Mouse (Mus musculus): ENCODE measurements around the gene Rps6ka1. TPM values are rescaled to one million over a fixed set of nuclear protein-coding genes. Genes with fewer than 3 reads are reported as not detected.
"Not testable (repeated sequence)": the region's sequence is repeated elsewhere in the genome, so short reads cannot be mapped to it uniquely, and the experiment has no call there.

Rps6ka1 gene
- 20.9 and 23.1 TPM in 2 replicates for polyA plus RNA-seq (2014; fragmentation: Nextera tagmentation; extraction: Ambion mirVana)

GRCm38 (mm10) chr4:133887672-133888453, at the start of gene Rps6ka1:
TSS of gene Rps6ka1 (minus strand) at chr4:133887797.
- H3K27ac ChIP-seq (ENCODE audit: low read depth, low read length), result peak within 1 kb of the TSS; percentile 83
- WGBS (ENCODE audit: insufficient replicate concordance), result under 1% methylated on average over 61 of the region's 61 CpGs
- peak within 1 kb of the TSS; percentile 72 for H3K4me3 ChIP-seq (ENCODE audit: low read depth, low read length)
- ATAC-seq (replicated peaks; ENCODE audit: insufficient number of reproducible peaks, low FRiP score, low TSS enrichment), result peak; percentile 70
- no peaks in the 10 kb centered on the region for H3K36me3 ChIP-seq (ENCODE audit: control insufficient read depth, insufficient read depth, low read length)
- peak within 1 kb of the TSS; percentile 97 for H3K4me2 ChIP-seq
- peak within 1 kb of the TSS; percentile 77 for H3K9ac ChIP-seq (ENCODE audit: low read depth, low read length)
- no peaks in the 10 kb centered on the region for H3K27me3 ChIP-seq (ENCODE audit: control insufficient read depth, insufficient read depth, low read length)
- no peaks in the 10 kb centered on the region for H3K9me3 ChIP-seq (replicated peaks; ENCODE audit: control insufficient read depth, low read length)
- H3K4me1 ChIP-seq (ENCODE audit: control insufficient read depth, insufficient read depth, low read length), result peaks cover 15% of the 10 kb centered on the region

- Histone ChIP-seq H3K9me3 (replicated peaks; ENCODE audit: control insufficient read depth, low read length) (no peaks in the 10 kb centered on the region), H3K4me2 (no peak overlapping the region), H3K9ac (ENCODE audit: low read depth, low read length) (no peak overlapping the region), H3K36me3 (ENCODE audit: control insufficient read depth, insufficient read depth, low read length) (no peaks in the 10 kb centered on the region), H3K4me3 (ENCODE audit: low read depth, low read length) (no peak overlapping the region), H3K27me3 (ENCODE audit: control insufficient read depth, insufficient read depth, low read length) (no peaks in the 10 kb centered on the region), H3K4me1 (ENCODE audit: control insufficient read depth, insufficient read depth, low read length) (peaks cover 3% of the 10 kb centered on the region; the same call in 1 of the 2 replicates), H3K27ac (ENCODE audit: low read depth, low read length) (no peak overlapping the region)
- no peak for ATAC-seq (replicated peaks; ENCODE audit: insufficient number of reproducible peaks, low FRiP score, low TSS enrichment)
- WGBS (ENCODE audit: insufficient replicate concordance), result 66% methylated on average over 3 of the region's 3 CpGs
These were observed 44.2 kb upstream of the Rps6ka1 start for GRCm38 (mm10) chr4:133931785-133932184.

- WGBS (ENCODE audit: insufficient replicate concordance), result 14% methylated on average over 10 of the region's 10 CpGs
- no peak overlapping the region for H3K9ac ChIP-seq (ENCODE audit: low read depth, low read length)
- H3K36me3 ChIP-seq (ENCODE audit: control insufficient read depth, insufficient read depth, low read length), result no peaks in the 10 kb centered on the region
- no peak overlapping the region for H3K27ac ChIP-seq (ENCODE audit: low read depth, low read length)
- H3K4me1 ChIP-seq (ENCODE audit: control insufficient read depth, insufficient read depth, low read length), result peaks cover 3% of the 10 kb centered on the region; the same call in 1 of the 2 replicates
- no peaks in the 10 kb centered on the region for H3K27me3 ChIP-seq (ENCODE audit: control insufficient read depth, insufficient read depth, low read length)
- no peaks in the 10 kb centered on the region for H3K9me3 ChIP-seq (replicated peaks; ENCODE audit: control insufficient read depth, low read length)
- H3K4me3 ChIP-seq (ENCODE audit: low read depth, low read length), result no peak overlapping the region
- ATAC-seq (replicated peaks; ENCODE audit: insufficient number of reproducible peaks, low FRiP score, low TSS enrichment), result 0 out of 2 replicates have a peak, but pooled peaks have one; percentile 14
- H3K4me2 ChIP-seq, result no peak overlapping the region
These were observed 43.8 kb upstream of the Rps6ka1 start for GRCm38 (mm10) chr4:133931349-133931748.

- Histone ChIP-seq H3K9ac (ENCODE audit: low read depth, low read length) (peak overlapping the region; percentile 34; the same call in 1 of the 2 replicates), H3K9me3 (replicated peaks; ENCODE audit: control insufficient read depth, low read length) (no peaks in the 10 kb centered on the region), H3K4me1 (ENCODE audit: control insufficient read depth, insufficient read depth, low read length) (peaks cover 3% of the 10 kb centered on the region; the same call in 1 of the 2 replicates), H3K4me2 (peak overlapping the region; percentile 2; the same call in 1 of the 2 replicates), H3K27ac (ENCODE audit: low read depth, low read length) (peak overlapping the region; percentile 70), H3K36me3 (ENCODE audit: control insufficient read depth, insufficient read depth, low read length) (no peaks in the 10 kb centered on the region), H3K4me3 (ENCODE audit: low read depth, low read length) (no peak overlapping the region), H3K27me3 (ENCODE audit: control insufficient read depth, insufficient read depth, low read length) (no peaks in the 10 kb centered on the region)
- 25% methylated on average over 7 of the region's 7 CpGs for WGBS (ENCODE audit: insufficient replicate concordance)
- no peak for ATAC-seq (replicated peaks; ENCODE audit: insufficient number of reproducible peaks, low FRiP score, low TSS enrichment)
These were observed 41.7 kb upstream of the Rps6ka1 start for GRCm38 (mm10) chr4:133929278-133929670.

- Histone ChIP-seq H3K36me3 (ENCODE audit: control insufficient read depth, insufficient read depth, low read length) (no peaks in the 10 kb centered on the region), H3K4me2 (peak overlapping the region; percentile 2; the same call in 1 of the 2 replicates), H3K9ac (ENCODE audit: low read depth, low read length) (peak overlapping the region; percentile 34; the same call in 1 of the 2 replicates), H3K27me3 (ENCODE audit: control insufficient read depth, insufficient read depth, low read length) (no peaks in the 10 kb centered on the region), H3K9me3 (replicated peaks; ENCODE audit: control insufficient read depth, low read length) (no peaks in the 10 kb centered on the region), H3K4me1 (ENCODE audit: control insufficient read depth, insufficient read depth, low read length) (peaks cover 3% of the 10 kb centered on the region; the same call in 1 of the 2 replicates), H3K4me3 (ENCODE audit: low read depth, low read length) (no peak overlapping the region), H3K27ac (ENCODE audit: low read depth, low read length) (peak overlapping the region; percentile 70)
- no peak for ATAC-seq (replicated peaks; ENCODE audit: insufficient number of reproducible peaks, low FRiP score, low TSS enrichment)
- whole genome bisulfite sequencing (ENCODE audit: insufficient replicate concordance), result 44% methylated on average over 15 of the region's 15 CpGs
These were observed 41.1 kb upstream of the Rps6ka1 start for GRCm38 (mm10) chr4:133928576-133929277.

- Histone ChIP-seq H3K4me1 (ENCODE audit: control insufficient read depth, insufficient read depth, low read length) (peaks cover 3% of the 10 kb centered on the region; the same call in 1 of the 2 replicates), H3K27me3 (ENCODE audit: control insufficient read depth, insufficient read depth, low read length) (no peaks in the 10 kb centered on the region), H3K36me3 (ENCODE audit: control insufficient read depth, insufficient read depth, low read length) (no peaks in the 10 kb centered on the region), H3K9me3 (replicated peaks; ENCODE audit: control insufficient read depth, low read length) (no peaks in the 10 kb centered on the region), H3K27ac (ENCODE audit: low read depth, low read length) (0 out of 2 replicates have a peak overlapping the region, but pooled peaks have one; percentile 29), H3K9ac (ENCODE audit: low read depth, low read length) (no peak overlapping the region), H3K4me3 (ENCODE audit: low read depth, low read length) (no peak overlapping the region), H3K4me2 (no peak overlapping the region)
- no peak for ATAC-seq (replicated peaks; ENCODE audit: insufficient number of reproducible peaks, low FRiP score, low TSS enrichment)
- 44% methylated on average over 4 of the region's 4 CpGs for WGBS (ENCODE audit: insufficient replicate concordance)
These were observed 37.6 kb upstream of the Rps6ka1 start for GRCm38 (mm10) chr4:133925204-133925603.

GRCm38 (mm10) chr4:133923743-133924142, 36.1 kb upstream of the Rps6ka1 start:
- no peak overlapping the region for H3K27ac ChIP-seq (ENCODE audit: low read depth, low read length)
- 92% methylated on average over 5 of the region's 5 CpGs for WGBS (ENCODE audit: insufficient replicate concordance)
- H3K9ac ChIP-seq (ENCODE audit: low read depth, low read length), result no peak overlapping the region
- no peak overlapping the region for H3K4me3 ChIP-seq (ENCODE audit: low read depth, low read length)
- H3K9me3 ChIP-seq (replicated peaks; ENCODE audit: control insufficient read depth, low read length), result no peaks in the 10 kb centered on the region
- no peak for ATAC-seq (replicated peaks; ENCODE audit: insufficient number of reproducible peaks, low FRiP score, low TSS enrichment)
- peaks cover 3% of the 10 kb centered on the region; the same call in 1 of the 2 replicates for H3K4me1 ChIP-seq (ENCODE audit: control insufficient read depth, insufficient read depth, low read length)
- no peak overlapping the region for H3K4me2 ChIP-seq
- H3K36me3 ChIP-seq (ENCODE audit: control insufficient read depth, insufficient read depth, low read length), result no peaks in the 10 kb centered on the region
- H3K27me3 ChIP-seq (ENCODE audit: control insufficient read depth, insufficient read depth, low read length), result no peaks in the 10 kb centered on the region

GRCm38 (mm10) chr4:133918093-133918825, 30.7 kb upstream of the Rps6ka1 start:
- not testable (repeated sequence) for H3K9me3 ChIP-seq (replicated peaks; ENCODE audit: control insufficient read depth, low read length); H3K4me3 ChIP-seq (ENCODE audit: low read depth, low read length); ATAC-seq (replicated peaks; ENCODE audit: insufficient number of reproducible peaks, low FRiP score, low TSS enrichment); H3K27me3 ChIP-seq (ENCODE audit: control insufficient read depth, insufficient read depth, low read length); H3K4me1 ChIP-seq (ENCODE audit: control insufficient read depth, insufficient read depth, low read length); H3K9ac ChIP-seq (ENCODE audit: low read depth, low read length); H3K36me3 ChIP-seq (ENCODE audit: control insufficient read depth, insufficient read depth, low read length); H3K27ac ChIP-seq (ENCODE audit: low read depth, low read length); H3K4me2 ChIP-seq
- 87% methylated on average over 14 of the region's 23 CpGs for WGBS (ENCODE audit: insufficient replicate concordance)
